Mouse (Mus musculus) ES-E14 (cell line): ENCODE measurements around the gene Srgap2. TPM values are rescaled to one million over a fixed set of nuclear protein-coding genes. Genes with fewer than 3 reads are reported as not detected.

Source experiments
- DNase-seq: peaks from one replicate; pipeline ENCODE4 v3.0.0-alpha.2; 2013; ENCODE audit warnings: low read depth, low spot score
- H3K27ac ChIP-seq: 2 replicates; pipeline ENCODE4 v1.5.1; 2012; ENCODE audit warnings: low read depth, mild to moderate bottlenecking, low read length, moderate library complexity, mixed read lengths; ENCODE audit not compliant: poor library complexity, insufficient read depth, severe bottlenecking
- H3K36me3 ChIP-seq: 2 replicates; pipeline ENCODE4 v1.6.1; 2012; ENCODE audit warnings: mild to moderate bottlenecking, low read length, moderate library complexity, mixed read lengths; ENCODE audit not compliant: control insufficient read depth, poor library complexity, insufficient read depth, severe bottlenecking
- H3K4me1 ChIP-seq, 2 experiments: fragments of 150-350 bp in 1 of 2; sonication (generic) in 1 of 2; 2 replicates each; pipeline ENCODE4 v1.6.1; 2012; ENCODE audit warnings: low read length in 2 of 2, mild to moderate bottlenecking in 1 of 2, mixed read lengths in 1 of 2; ENCODE audit not compliant: control insufficient read depth in 2 of 2, insufficient read depth in 2 of 2, poor library complexity in 1 of 2
- H3K4me3 ChIP-seq, 2 experiments: fragments of 150-350 bp in 1 of 2; sonication (generic) in 1 of 2; 2 replicates each; pipeline ENCODE4 v1.5.1; 2012; ENCODE audit warnings: low read length in 2 of 2, low read depth in 1 of 2, mild to moderate bottlenecking in 1 of 2, mixed read lengths in 1 of 2; ENCODE audit not compliant: insufficient read depth in 1 of 2, poor library complexity in 1 of 2, severe bottlenecking in 1 of 2
- H3K9ac ChIP-seq: 2 replicates; pipeline ENCODE4 v1.6.1; 2012; ENCODE audit warnings: low read depth, mild to moderate bottlenecking, low read length, mixed read lengths; ENCODE audit not compliant: poor library complexity, insufficient read depth, severe bottlenecking
- H3K9me3 ChIP-seq: fragments of 150-350 bp; sonication (generic); 2 replicates; pipeline ENCODE4 v1.6.1; 2012; ENCODE audit warnings: low read depth, mild to moderate bottlenecking, low read length; ENCODE audit not compliant: control insufficient read depth, insufficient read depth
- CHD2 ChIP-seq: IDR thresholded peaks from 2 replicates; pipeline ENCODE4 v1.6.1; 2014; ENCODE audit warnings: mild to moderate bottlenecking, low read depth, low read length, inconsistent platforms
- HCFC1 ChIP-seq: IDR thresholded peaks from 2 replicates; pipeline ENCODE4 v1.6.1; 2012; ENCODE audit warnings: low read length, inconsistent platforms, borderline replicate concordance; ENCODE audit not compliant: insufficient read depth
- MAFK ChIP-seq: IDR thresholded peaks from 2 replicates; pipeline ENCODE4 v1.6.1; 2014; ENCODE audit warnings: mild to moderate bottlenecking, low read depth, low read length, inconsistent platforms; ENCODE audit not compliant: insufficient read depth
- ZC3H11A ChIP-seq: IDR thresholded peaks from 2 replicates; pipeline ENCODE4 v1.6.1; 2012; ENCODE audit warnings: low read depth, mild to moderate bottlenecking, inconsistent platforms, low read length, borderline replicate concordance
- ZNF384 ChIP-seq: IDR thresholded peaks from 2 replicates; pipeline ENCODE4 v1.6.1; 2012; ENCODE audit warnings: low read depth, low read length, inconsistent platforms
- in situ Hi-C, 2 experiments: fragments of 600-800 bp; cut with MboI; formaldehyde crosslinking; loops; one replicate each; pipeline ENCODE4 v1.15.1; 2025; ENCODE audit warnings: low sequenced_read_pairs in 2 of 2, inconsistent platforms in 1 of 2; ENCODE audit not compliant: unreplicated experiment in 2 of 2
- total RNA-seq: library from RNA; depleted of rRNA; stranded (reverse); fragments of 300-350 nt; gene quantifications from 2 replicates; pipeline ENCODE4 v1.2.3, GENCODE M21; 2012

The Srgap2 gene
- total RNA-seq, 1 experiment: 26.4 TPM

GRCm38 (mm10) chr1:131363887-131364286 lies 163.3 kb downstream of the Srgap2 start:
- H3K36me3 ChIP-seq: no peaks in the 10 kb centered on the region
- no peaks in the 10 kb centered on the region for H3K9me3 ChIP-seq
- no peak for TF ChIP-seq ZNF384
- TF ChIP-seq HCFC1: no peak
- TF ChIP-seq MAFK: no peak
- TF ChIP-seq ZC3H11A: no peak
- TF ChIP-seq CHD2: no peak
- H3K4me1 ChIP-seq: peaks cover 0 to 2% of the 10 kb centered on the region in 2 experiments; a peak in 1 of 4 replicates
- no peak for DNase-seq
- in situ Hi-C loops: no loop called here
- H3K27ac ChIP-seq: no peak overlapping the region
- no peak overlapping the region for H3K9ac ChIP-seq
- H3K4me3 ChIP-seq: no peak overlapping the region

GRCm38 (mm10) chr1:131362089-131362488 lies 165.1 kb downstream of the Srgap2 start:
- no peaks in the 10 kb centered on the region for H3K9me3 ChIP-seq
- H3K4me3 ChIP-seq: no peak overlapping the region
- TF ChIP-seq ZC3H11A: no peak
- H3K36me3 ChIP-seq: no peaks in the 10 kb centered on the region
- H3K4me1 ChIP-seq: peaks cover 0 to 2% of the 10 kb centered on the region in 2 experiments; a peak in 1 of 4 replicates
- H3K9ac ChIP-seq: no peak overlapping the region
- in situ Hi-C loops: no loop called here
- DNase-seq: no peak
- H3K27ac ChIP-seq: no peak overlapping the region

- no peak for TF ChIP-seq MAFK
- no peak for TF ChIP-seq CHD2
- TF ChIP-seq HCFC1: no peak
- no peak for TF ChIP-seq ZC3H11A
- no peak for TF ChIP-seq ZNF384
- no peaks in the 10 kb centered on the region for H3K4me1 ChIP-seq
- peaks cover under 1% of the 10 kb centered on the region; the same call in 1 of the 2 replicates for H3K36me3 ChIP-seq
- no peak overlapping the region for H3K4me3 ChIP-seq
- H3K9me3 ChIP-seq: no peaks in the 10 kb centered on the region
- DNase-seq: no peak
- H3K27ac ChIP-seq: no peak overlapping the region
- H3K9ac ChIP-seq: no peak overlapping the region
- in situ Hi-C loops: no loop called here
Observed at GRCm38 (mm10) chr1:131360800-131361199, 166.4 kb downstream of the Srgap2 start.

GRCm38 (mm10) chr1:131359609-131360008 lies 167.5 kb downstream of the Srgap2 start:
- Histone ChIP-seq H3K9me3 (no peaks in the 10 kb centered on the region), H3K36me3 (peaks cover 3% of the 10 kb centered on the region; the same call in 1 of the 2 replicates), H3K27ac (no peak overlapping the region), H3K4me3 (no peak overlapping the region), H3K9ac (no peak overlapping the region), H3K4me1 (no peaks in the 10 kb centered on the region)
- no peak for DNase-seq
- in situ Hi-C loops: no loop called here
- no peak for TF ChIP-seq CHD2
- TF ChIP-seq ZC3H11A: no peak
- TF ChIP-seq MAFK: no peak
- TF ChIP-seq ZNF384: no peak
- TF ChIP-seq HCFC1: no peak

- Histone ChIP-seq H3K27ac (no peak overlapping the region), H3K4me3 (no peak overlapping the region), H3K4me1 (no peaks in the 10 kb centered on the region), H3K9me3 (no peaks in the 10 kb centered on the region), H3K36me3 (peaks cover 3% of the 10 kb centered on the region; the same call in 1 of the 2 replicates), H3K9ac (no peak overlapping the region)
- DNase-seq: no peak
- in situ Hi-C loops: no loop called here
- TF ChIP-seq CHD2 (no peak), MAFK (no peak), ZNF384 (no peak), HCFC1 (no peak), ZC3H11A (no peak)
Observed at GRCm38 (mm10) chr1:131357213-131357612, 169.9 kb downstream of the Srgap2 start.
